Mouse (Mus musculus): ENCODE data around the gene Btbd35f19. TPM values are rescaled to one million over a fixed set of nuclear protein-coding genes. Genes with fewer than 3 reads are reported as not detected.

Gene Btbd35f19
- polyA plus RNA-seq (2015; fragmentation: Illumina TruSeq; extraction: RNeasy Lipid Tissue Mini Kit (QIAGEN cat#74804); ENCODE audit: insufficient read depth, low replicate concordance), result not detected

DNA sequence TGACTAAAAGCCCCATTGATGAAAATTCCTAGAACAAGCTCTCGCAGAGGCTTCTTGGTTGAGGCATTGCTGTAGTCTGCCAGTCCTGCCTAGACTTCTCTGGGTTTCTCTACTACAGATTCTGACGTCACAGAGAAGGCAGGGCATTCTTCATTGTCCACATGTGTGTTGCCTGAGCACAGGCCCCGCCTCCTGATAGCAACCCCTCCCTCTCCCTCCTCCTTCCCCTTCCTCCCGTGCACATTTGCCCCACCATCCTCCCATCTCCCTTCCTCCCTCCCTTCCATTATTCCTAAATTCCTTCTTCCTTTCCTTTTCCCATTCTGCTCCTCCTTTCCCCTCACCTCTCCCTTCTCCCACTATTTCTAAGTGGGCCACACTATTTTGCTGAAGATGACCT is at the start of gene Btbd35f19:
Btbd35f19 (minus strand) TSS at position 101 of the 400 bp plus-strand sequence.

DNA sequence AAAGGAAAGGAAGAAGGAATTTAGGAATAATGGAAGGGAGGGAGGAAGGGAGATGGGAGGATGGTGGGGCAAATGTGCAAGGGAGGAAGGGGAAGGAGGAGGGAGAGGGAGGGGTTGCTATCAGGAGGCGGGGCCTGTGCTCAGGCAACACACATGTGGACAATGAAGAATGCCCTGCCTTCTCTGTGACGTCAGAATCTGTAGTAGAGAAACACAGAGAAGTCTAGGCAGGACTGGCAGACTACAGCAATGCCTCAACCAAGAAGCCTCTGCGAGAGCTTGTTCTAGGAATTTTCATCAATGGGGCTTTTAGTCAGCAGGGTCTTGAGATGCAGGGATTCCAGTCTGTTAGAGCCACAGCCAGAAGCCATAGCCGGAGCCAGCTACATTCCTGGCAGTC is 47.6 kb downstream of the Btbd35f19 start, which contains the start of gene Btbd35f26:
Btbd35f26 (plus strand) TSS at position 301 of the 400 bp plus-strand sequence.

Other genes starting within 250 kb of the Btbd35f19 start
- gene Spin2f, start 130.0 kb downstream of the Btbd35f19 start, polyA plus RNA-seq (2015; fragmentation: Illumina TruSeq; extraction: RNeasy Lipid Tissue Mini Kit (QIAGEN cat#74804); ENCODE audit: insufficient read depth, low replicate concordance), result not detected
- gene Btbd35f26, start 47.5 kb downstream of the Btbd35f19 start, polyA plus RNA-seq (2015; fragmentation: Illumina TruSeq; extraction: RNeasy Lipid Tissue Mini Kit (QIAGEN cat#74804); ENCODE audit: insufficient read depth, low replicate concordance), result not detected
- not detected for gene Gm21883, start 190.4 kb upstream of the Btbd35f19 start, polyA plus RNA-seq (2015; fragmentation: Illumina TruSeq; extraction: RNeasy Lipid Tissue Mini Kit (QIAGEN cat#74804); ENCODE audit: insufficient read depth, low replicate concordance)
- not detected for gene Spin2e, start 235.0 kb upstream of the Btbd35f19 start, polyA plus RNA-seq (2015; fragmentation: Illumina TruSeq; extraction: RNeasy Lipid Tissue Mini Kit (QIAGEN cat#74804); ENCODE audit: insufficient read depth, low replicate concordance)

Measured in spleen, adult 10 weeks (tissue).